Mouse (Mus musculus): Measurements from ENCODE around the gene 1110008L16Rik.
"Not testable (repeated sequence)": the region's sequence is repeated elsewhere in the genome, so short reads cannot be mapped to it uniquely, and the experiment has no call there.

The 1110008L16Rik gene

DNA sequence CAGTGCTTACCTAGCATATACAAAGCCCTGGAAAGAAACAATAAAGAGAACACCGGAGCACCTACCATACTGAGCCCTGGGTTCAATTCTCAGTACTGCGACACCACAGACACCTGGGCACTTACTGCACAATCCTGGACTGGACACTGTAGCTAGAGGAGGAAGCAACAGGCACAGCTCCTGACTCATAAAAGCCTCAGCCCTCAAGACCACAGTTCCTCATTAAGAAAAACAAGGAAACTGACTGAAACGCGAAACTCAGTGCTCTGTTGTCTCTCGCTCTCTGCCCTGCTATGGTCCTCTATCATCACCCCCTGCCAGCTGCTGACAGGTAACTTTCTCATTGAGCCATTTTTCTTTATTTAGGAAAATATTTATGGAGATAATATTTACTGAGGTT is at the start of gene 1110008L16Rik:
Gene 1110008L16Rik (plus strand): TSS at position 242 of the 400 bp plus-strand sequence.
- no peak for DNase-seq

DNA sequence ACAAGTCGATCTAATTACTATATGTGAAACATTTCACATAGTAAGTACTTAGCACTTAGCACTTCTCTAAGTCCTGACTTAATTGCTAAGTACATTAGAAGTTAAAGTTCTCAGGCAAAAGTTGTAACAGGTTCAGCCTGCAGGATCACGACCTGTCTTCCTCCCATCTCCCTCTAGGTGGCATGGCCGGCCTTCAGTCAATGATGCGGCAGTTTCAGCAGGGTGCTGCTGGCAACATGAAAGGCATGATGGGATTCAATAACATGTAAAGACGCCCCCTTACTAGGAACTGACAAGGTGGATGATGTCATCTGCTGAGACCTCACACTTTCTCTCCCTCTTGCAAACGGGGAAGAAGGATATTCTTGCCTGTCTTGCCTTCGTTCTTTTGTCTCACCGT is 37.4 kb upstream of the 1110008L16Rik start:
- not testable (repeated sequence) for DNase-seq

DNA sequence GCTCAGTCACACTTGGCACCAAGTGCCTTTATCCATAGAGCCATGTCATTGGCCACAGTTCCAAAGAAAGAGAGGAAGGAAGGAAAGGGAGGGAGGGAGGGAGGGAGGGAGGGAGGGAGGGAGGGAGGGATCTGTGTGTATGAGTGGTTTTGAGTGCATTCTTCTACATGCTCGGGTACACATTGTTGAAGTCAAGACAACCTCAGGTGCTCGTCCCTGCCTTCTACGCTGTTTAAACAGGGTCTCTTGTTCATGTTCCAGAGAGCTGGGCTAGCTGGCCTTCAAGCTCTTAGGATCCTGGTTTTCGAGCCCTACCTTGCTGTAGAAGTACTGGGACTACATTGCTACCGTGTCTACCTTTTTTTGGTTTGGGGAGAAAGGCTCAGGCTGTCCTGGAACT is 36.0 kb upstream of the 1110008L16Rik start:
- not testable (repeated sequence) for DNase-seq

DNA sequence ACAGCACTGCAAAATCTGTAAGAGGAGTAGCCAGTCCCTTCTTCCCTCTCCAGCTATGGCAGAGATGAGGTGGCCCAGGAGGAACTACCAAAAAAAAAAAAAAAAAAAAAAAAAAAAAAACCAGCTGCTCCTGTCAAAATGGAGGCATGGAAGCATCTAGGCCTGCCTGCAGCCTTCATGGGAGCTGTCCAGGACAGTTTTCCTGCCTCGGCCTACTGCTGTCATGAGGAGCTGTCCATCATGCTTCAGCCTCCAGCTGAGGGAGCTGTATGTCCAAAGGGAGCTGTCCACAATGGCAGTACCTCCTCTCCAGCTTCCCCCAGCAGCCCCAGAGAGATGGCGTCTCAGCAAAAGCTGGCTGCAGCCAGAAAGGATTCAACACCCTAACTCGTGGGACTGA is 27.1 kb upstream of the 1110008L16Rik start:
- no peak for DNase-seq

DNA sequence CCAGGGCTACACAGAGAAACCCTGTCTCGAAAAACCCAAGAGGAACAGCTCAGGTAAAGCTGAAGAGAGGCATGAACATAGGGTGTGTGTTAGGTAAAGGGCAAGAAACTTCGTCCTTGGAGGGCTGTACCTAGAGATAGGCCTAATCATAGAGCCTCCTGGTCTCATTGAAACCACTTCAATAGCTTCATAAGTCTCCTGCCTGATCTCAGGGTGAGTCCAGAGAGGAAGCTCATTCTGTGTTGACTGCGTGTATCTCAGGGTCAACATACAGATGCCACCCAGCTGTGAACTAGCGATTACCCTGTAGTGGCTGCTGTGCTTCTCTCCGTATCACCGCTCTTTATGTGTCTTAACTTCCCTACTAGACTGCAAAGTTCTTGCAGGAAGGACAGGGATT is 21.8 kb upstream of the 1110008L16Rik start:
- DNase-seq: not testable (repeated sequence)

DNA sequence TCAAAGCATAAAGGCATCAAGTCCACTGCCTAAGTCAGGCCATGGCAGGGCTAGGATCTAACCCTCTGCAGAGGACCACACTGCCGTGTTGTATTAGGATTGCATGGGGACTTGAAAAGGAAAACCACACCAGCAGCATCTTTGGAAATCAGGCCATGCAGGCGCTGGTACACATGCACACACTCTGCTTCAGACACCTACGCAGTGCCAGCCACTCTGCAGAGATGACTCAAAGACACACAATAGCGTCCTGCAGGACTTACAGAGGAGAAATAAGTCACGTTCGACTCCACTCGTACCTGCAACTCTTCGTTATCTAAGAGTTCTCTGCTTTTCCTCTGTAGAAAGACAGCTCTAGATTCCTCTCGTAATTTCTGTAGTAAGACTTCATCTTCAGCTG is 1.3 kb upstream of the 1110008L16Rik start:
- DNase-seq: no peak

DNA sequence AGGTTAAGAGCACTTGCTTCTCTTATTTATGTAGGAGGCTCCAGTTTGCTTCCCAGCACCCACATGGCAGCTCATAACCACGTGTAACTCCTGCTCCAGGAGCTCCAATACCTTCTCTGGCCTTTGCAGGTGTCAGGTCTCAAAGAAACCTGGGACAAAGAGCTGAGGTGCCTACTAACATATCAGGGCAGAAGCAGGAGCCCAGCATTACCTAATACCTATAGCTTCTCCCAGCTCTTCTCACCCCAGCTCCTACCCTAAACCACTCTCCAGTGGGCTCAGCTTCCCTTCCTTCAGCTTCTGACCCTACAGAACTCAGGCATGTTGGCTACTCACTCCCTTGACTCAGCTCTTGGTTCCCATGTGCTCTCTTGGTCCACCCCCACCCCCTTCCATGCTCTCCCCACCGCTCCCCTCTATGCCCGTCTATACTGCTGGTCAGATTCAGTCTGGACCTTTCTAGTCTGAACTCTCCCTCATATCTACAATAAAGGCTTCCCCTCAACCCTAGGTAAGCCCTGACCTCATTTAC is 1.5 kb downstream of the 1110008L16Rik start:
- no peak for DNase-seq

DNA sequence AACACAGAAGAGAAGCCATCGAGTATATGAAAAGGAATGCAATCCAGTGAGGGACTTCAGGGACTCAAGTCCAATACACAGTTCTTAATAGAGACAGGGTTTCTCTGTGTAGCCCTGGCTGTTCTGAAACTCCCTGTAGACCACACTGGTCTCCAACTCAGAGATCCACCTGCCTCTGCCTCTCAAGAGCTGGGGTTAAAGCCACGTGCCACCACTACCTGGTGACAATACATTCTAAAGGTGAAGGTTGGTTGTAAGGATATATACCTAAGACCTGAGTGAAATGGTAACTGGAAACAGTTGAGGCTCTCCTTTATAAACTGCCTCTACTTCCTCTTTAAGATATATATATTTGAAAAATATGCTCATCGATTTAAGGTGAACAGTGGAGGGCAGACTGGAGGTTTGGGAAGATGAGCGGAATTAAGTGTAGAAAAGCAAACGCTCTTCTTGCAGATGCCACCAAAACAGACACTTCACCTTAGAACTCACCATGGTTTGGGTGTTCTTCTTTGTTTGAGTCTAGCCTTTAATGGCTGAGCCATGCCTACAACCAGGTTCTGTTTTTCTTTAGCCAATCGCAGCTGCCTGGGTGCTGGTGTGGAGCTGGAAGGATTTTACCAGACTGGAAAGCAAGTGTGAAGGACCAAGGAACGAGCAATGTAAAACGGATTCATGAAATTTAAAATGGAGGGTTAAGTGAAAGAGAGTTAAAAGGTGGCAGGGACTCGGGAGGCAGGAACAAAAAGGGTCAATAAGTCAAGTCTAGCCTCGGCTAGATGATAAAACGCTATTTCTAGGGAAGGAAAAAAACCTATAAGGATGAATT is 2.3 kb downstream of the 1110008L16Rik start:
- no peak for DNase-seq

DNA sequence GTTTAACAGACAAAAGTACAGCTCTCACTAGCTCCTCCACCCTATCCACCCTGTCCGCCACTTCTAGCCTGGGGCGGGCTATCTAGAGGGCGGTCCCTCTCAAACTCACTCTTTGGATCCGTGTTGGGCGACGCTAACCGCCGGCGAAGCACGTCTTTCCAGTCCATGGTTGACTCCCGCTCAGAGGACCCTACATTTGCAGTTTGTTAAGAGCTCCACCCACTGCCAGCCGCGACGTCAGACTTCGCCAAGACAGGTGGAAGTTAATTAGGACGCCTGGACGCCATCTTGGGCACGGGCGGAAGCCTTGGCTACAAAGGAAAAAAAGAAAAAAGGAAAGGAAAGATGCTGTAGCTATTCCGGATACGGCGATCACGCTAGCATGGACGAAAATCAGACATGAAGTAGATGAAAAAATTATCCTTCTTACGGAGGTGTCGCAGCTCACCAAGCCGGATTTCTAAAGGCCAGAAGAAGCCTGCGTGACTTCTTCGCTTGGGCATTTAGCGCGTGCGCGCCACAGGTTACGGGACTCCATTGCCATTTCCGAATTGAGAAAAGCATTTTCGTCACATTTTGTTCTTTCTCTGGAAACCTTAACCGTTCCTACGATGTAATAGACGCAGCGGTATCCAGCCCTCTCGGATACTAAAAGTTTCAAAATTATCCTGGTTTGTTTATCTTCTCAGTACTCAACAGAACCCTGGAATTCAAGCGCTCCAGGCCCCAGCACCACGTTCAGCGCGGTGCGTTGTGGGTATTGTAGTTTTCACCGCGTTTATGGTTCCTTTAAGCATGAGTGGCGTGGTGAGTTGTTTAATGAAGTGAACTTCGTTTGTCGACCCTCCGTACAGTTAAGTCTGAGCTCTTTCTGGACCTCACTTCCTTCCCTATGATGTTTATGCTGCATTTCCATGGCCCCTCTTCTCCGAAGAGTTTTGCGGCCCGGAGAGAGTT is 3.4 kb downstream of the 1110008L16Rik start, which contains the start of gene Ppp2r3c:
Gene Ppp2r3c (minus strand): TSS at position 514 of the 957 bp plus-strand sequence.
- DNase-seq: peak; percentile 95 to 96

DNA sequence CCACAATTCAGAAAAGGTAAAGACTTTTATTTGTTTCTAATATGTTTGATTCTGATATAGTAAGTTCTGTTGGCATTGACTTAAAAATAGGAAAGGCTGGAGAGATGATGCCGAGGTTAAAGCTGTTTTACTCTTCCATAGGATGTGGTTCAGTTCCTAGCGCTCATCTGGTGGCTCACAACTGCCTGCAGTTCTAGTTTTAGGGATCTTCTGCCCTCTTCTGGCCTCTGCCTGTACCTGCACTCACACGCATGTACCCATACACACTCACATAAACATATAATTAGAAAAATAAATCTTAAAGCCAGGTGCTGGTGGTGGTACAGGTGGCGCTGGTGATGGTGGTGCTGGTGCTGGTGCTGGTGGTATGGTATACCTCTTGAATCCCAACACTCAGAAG is 7.0 kb downstream of the 1110008L16Rik start:
- DNase-seq: no peak

DNA sequence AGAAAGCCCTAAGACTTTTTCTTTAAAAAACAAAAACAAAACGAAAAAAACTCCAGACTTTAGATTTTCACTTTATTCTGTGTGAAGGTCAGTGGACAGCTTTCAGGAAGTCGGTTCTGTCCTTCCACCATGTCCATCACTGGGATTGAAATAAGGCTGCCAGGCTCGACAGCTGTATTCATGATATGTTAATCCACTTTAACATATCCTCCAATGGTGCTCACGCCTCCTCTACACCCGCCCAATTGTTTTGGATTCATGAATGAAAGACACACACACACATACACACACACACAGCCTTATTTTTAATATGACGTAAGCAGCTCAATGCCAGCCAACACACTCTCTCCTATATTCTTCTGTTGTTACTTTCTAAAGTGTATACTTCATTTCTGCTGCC is 8.2 kb downstream of the 1110008L16Rik start:
- DNase-seq: no peak

DNA sequence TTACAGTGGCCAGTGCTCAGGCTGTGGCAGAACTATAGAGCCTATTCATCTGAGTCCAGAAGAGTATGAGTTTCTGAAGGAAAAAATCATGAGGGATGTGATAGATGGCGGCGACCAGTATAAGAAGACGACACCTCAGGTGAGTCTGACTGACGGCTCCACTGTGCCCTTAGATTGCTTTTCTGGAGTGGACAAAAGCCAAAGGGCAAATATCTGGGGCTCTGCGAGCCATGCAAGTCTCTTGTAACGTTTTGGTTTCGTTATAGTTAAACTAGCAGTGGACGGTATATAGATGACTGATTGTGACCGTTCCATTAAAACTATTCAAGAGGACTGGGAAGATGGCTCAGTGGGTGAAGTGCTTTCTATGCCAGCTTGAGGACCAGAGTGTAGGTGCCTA is 9.4 kb downstream of the 1110008L16Rik start:
- DNase-seq: peak in 1 of 2 experiments; percentile 45

DNA sequence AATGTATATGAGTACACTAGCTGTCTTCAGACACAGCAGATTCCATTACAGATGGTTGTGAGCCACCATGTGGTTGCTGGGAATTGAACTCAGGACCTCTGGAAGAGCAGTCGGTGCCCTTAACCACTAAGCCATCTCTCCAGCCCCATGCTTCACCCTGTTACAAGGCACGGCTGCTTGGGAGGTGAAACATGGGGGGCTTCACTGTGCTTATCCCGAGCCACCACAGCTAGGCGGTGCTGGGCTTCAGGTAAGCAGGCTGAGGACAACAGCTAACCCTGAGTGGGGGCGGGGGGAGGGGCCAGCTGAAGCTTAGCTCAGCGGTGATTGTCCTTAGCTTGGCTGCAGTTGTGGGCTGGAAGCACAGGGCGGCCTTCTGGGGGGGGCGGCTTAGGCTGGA is 10.1 kb downstream of the 1110008L16Rik start:
- no peak for DNase-seq

DNA sequence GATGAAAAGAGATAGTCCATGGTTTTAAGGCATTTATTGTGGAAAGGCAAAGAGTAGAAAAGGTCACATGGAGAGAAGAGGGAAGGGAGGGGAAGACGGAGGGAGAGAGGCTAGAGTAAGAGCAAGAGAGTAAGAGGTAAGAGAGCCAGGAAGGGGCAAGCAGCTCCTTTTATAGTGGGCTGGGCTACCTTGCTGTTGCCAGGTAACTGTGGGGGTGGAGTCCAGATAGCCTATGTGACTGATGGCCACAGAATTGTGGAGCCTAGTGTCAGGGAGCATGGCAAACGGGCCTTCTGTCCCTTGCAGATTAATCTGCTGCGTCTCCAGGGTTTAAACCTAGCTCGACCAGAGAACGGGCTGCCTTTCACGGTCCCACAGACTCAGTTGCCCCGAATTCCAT is 12.5 kb downstream of the 1110008L16Rik start:
- no peak for DNase-seq

DNA sequence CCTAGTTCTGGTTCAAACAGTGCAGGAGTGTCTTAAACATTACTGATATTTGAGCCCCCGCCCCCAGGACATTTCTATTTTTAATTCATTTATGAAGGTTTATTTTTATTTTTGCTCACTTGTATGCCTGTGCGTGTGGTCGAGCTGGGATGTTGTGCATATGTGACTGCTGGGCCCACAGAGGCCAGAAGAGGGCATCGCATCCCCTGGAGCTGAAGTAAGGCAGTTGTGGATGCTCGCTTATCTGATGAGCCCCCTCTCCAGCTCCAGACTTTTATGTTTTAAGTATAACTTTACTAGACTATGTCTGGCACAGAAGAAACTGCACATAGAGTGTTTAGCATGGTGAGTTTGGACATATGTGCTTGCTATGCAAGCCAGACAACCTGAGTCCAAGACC is 14.5 kb downstream of the 1110008L16Rik start:
- DNase-seq: no peak

DNA sequence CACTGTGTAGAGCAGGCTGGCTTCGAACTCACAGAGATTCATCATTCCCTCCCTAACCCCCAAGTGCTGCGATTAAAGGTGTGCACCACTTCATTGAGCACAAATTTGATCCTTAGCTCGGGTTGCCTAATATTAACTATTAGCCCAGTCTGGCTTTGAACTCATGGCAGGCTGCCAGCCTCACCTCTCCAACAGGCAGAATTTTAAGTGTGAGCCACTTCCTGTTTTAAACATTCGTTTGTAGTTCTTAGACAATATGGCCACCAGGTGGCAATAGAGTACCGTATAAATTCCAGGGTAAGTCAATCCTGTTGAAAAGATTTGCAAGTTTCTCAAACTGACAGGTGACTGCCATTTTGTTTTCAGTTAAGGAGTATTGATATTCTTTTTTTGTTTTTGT is 15.8 kb downstream of the 1110008L16Rik start:
- DNase-seq: peak; percentile 91 to 93

DNA sequence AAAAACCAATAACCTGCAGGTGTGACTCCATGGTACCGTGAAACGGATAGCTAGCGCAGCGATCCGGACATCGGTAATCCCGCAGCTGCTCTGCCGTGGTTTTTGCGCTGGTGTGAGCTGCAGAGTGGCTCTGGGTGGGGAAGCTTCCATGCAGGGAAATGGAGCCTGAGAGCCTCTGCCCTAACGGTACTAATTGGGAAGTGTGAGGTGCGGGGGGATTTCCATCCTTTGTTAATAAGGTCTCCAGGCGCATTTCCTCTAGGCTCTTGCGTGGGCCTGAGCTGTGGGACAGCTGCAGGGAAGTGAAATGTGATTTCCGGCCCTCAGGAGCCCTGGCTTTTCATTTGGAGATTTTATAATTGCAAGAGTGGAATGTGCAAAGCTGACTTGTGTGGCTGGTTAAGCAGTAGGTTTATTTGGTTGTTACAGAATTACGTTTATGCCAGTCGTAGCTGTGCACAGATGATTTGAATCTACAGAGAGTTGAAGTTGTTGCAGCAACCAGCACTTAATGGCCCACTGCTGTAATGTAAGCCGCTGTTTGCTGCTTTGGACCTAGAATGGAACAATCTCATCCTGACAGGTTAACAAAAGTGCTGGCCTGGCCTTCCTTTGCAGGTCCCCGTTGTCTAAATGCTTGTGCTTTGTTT is 22.4 kb downstream of the 1110008L16Rik start:
- peak; percentile 23 to 46 for DNase-seq

DNA sequence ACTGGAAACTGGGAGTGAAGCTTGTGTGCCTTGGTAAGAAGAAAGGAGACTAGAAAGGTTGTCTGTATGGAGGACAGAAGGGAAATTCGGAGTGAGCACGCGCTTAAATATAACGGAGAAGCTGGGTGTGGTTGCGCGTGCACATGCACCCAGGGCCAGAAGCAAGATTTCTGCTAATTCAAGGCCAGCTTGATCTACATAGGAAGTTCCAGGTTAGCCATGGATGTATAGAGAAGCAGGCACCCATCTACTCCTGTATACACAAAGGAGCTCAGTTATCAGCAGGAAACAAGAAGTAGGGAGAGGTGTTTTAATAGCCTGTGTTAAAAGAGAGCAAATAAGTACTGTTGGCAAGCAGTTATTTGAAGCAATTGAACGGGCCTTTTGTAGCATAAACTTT is 26.3 kb downstream of the 1110008L16Rik start:
- DNase-seq: no peak

DNA sequence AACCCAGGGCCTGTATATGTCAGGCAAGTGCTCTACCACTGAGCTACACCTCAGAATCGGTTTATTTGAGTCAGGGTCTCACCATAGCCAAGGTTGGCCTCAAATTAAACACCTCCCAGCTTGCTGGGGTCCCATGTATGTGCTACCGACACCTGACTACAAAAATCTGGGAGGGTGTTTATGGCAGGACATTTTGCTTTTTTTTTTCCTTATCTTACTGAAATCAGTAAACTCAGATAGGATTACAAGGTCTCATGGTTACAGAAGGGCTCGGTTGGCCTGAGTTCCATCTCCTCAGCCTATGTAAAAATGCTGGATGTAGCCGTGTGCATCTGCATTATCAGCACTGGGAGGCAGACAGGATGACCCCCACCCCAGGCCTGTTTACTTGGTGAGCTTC is 29.4 kb downstream of the 1110008L16Rik start:
- DNase-seq: no peak

DNA sequence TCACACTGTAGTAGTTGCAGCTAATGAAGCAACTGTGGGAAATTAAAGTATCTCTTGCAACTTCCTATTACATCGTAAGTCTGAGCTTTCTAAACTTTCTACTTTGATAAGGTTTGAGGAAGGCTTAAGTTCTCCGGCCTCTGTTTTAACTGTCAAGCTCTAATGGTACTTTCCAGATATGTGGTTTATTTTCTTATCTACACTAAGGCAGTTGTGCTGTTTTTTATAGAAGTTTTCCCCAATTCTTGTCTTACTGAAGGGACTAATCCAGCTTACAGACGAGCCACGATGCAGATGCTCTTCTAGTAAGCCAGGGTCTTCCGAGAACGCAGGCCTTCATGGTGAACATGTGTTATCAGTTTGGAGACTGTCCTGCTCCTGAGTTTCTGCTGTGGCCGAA is 30.0 kb downstream of the 1110008L16Rik start:
- DNase-seq: no peak

DNA sequence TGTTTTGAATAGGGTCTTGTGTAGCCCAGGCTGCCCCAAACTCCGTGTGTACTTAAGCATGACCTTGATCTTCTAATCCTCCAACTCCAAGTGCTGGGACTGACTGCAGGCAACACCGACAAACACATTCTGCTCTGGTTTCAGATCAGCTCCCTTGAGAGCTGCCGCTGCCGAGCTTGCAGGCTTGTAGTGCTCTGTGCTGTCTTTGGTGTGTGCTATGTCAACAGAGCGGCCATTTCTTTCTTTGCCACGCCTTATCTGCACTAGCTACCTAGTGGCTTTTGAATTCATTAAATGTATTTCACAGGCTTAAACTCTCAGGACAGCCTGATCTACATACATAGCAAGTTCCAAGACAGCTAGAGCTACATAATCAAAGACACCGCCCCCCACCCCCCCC is 34.3 kb downstream of the 1110008L16Rik start:
- no peak for DNase-seq

DNA sequence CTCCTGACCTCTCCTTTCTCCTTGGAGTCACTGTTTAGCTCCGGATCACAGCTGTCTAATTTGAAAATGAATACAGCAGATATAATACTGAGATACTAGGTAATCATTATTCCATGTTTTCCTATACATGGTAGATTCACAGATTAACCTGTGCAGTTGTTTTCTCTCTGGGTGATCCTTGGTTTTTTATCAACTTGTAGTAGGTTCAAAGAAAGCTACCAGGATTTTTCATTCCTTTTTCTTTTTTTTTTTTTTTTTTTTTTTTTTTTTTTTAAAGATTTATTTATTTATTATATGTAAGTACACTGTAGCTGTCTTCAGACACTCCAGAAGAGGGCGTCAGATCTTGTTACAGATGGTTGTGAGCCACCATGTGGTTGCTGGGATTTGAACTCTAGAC is 39.1 kb downstream of the 1110008L16Rik start:
- DNase-seq: not testable (repeated sequence)

DNA sequence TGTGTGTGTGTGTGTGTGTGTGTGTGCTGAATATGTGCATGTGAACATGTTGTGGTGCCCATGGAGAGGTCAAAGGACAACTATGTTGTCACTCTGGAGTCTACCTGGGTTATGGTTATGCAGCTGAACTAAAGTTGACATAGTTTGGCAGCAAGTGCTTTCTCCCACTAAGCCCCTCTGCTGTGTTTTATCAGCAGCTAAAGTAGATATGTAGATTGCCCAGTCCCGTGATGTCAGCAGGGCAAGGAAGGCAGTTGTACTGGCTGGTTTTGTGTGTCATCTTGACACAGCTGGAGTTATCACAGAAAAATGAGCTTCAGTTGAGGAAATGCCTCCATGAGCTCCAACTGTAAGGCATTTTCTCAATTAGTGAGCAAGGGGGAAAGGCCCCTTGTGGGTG is 43.7 kb downstream of the 1110008L16Rik start:
- not testable (repeated sequence) for DNase-seq
